Mouse (Mus musculus) liver, embryonic 14.5 days (tissue): ENCODE results near the gene Homer2.

ENCODE experiments used
- CTCF ChIP-seq: IDR thresholded peaks from 2 replicates; pipeline ENCODE4 v1.5.1; 2016; ENCODE audit warnings: antibody characterized with exemption, low read depth, control low read depth
- EP300 ChIP-seq: IDR thresholded peaks from 2 replicates; pipeline ENCODE4 v1.6.1; 2016; ENCODE audit warnings: antibody characterized with exemption, low read depth

DNA sequence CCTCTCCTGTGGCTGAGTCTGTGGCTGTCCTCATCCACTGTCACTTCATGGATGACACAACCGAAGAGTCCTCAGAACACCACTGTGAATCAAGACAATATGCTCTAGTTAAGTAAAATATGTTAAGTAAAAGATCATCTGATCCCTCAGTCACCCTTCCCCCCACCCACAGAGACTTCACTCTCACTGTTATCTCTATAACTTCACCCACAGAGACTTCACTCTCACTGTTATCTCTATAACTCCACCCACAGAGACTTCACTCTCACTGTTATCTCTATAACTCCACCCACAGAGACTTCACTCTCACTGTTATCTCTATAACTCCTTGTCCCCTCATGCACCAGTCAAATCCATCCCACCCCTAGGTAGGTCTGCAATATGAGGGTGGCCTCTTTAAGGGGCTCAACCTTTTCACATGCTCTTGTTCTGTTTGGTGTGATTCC, 11.9 kb upstream of the Homer2 start:
- no peak for TF ChIP-seq CTCF
- TF ChIP-seq EP300, result peak; percentile 83
